21 mouse cellular contexts compared by ENCODE assay signal in genomic region chr13:101741530-101742309, GRCm38 (mm10). TPM values are rescaled to one million over a fixed set of nuclear protein-coding genes. Genes with fewer than 3 reads are reported as not detected.
A peak's percentile ranks its signal among the peaks of the same experiment; 100 is the strongest.
DNase-seq lines count a peak whose midpoint lies in the region; ATAC-seq and TF ChIP-seq lines count a peak whose summit lies in the region.
"Had no signal": no experiment of that assay in that cellular context is flagged by ENCODE, and none has a peak within 500 bp of the region (broad histone marks: within the 10 kb centered on the region; RNA-seq: fewer than 3 reads in every experiment).

No protein-coding gene starts in this region.

- H3K4me1 ChIP-seq in kidney, adult 2 months (ENCODE audit: control insufficient read depth, insufficient read depth, low read length), result peaks cover 42% of the 10 kb centered on the region
- H3K4me1 ChIP-seq in liver, embryonic 13.5 days (replicated peaks), result peaks cover 79% of the 10 kb centered on the region
- H3K4me1 ChIP-seq in liver, embryonic 11.5 days (replicated peaks; ENCODE audit: control insufficient read depth, insufficient read depth, low read length), result peaks cover 27% of the 10 kb centered on the region; the same call in 1 of the 2 replicates
- peaks cover 44% of the 10 kb centered on the region for H3K4me1 ChIP-seq in stomach, embryonic 15.5 days
- H3K4me1 ChIP-seq in midbrain, embryonic 16.5 days (ENCODE audit: control insufficient read depth, insufficient read depth, low read length), result peaks cover 2% of the 10 kb centered on the region; the same call in 1 of the 2 replicates
- H3K4me1 ChIP-seq: neural tube, embryonic 12.5 days had no signal

- TF ChIP-seq POLR2A in kidney, adult 2 months (IDR thresholded peaks at IDR 0.05; ENCODE audit: low read depth, low read length), result no peak

- H3K36me3 ChIP-seq in kidney, adult 2 months (ENCODE audit: control insufficient read depth, insufficient read depth, low read length), result no peaks in the 10 kb centered on the region
- H3K36me3 ChIP-seq in liver, embryonic 13.5 days, result no peaks in the 10 kb centered on the region
- no peaks in the 10 kb centered on the region for H3K36me3 ChIP-seq in liver, embryonic 11.5 days (ENCODE audit: control insufficient read depth, insufficient read depth, low read length)
- H3K36me3 ChIP-seq in stomach, embryonic 15.5 days, result no peaks in the 10 kb centered on the region
- no peaks in the 10 kb centered on the region for H3K36me3 ChIP-seq in midbrain, embryonic 16.5 days (ENCODE audit: control insufficient read depth, insufficient read depth, low read length)
- H3K36me3 ChIP-seq: embryonic facial prominence, embryonic 10.5 days; heart, embryonic 13.5 days; midbrain, embryonic 12.5 days; neural tube, embryonic 12.5 days had no signal

- no peaks in the 10 kb centered on the region for H3K9me3 ChIP-seq in liver, embryonic 13.5 days (replicated peaks)
- H3K9me3 ChIP-seq in liver, embryonic 11.5 days (ENCODE audit: control insufficient read depth, low read length), result no peaks in the 10 kb centered on the region
- no peaks in the 10 kb centered on the region for H3K9me3 ChIP-seq in stomach, embryonic 15.5 days
- no peaks in the 10 kb centered on the region for H3K9me3 ChIP-seq in midbrain, embryonic 16.5 days (replicated peaks; ENCODE audit: control insufficient read depth, low read length, poor library complexity, severe bottlenecking)
- H3K9me3 ChIP-seq: embryonic facial prominence, embryonic 10.5 days; G1E; heart, embryonic 13.5 days; midbrain, embryonic 12.5 days; neural tube, embryonic 12.5 days had no signal

- WGBS in kidney, adult 2 months, result 50% methylated on average over 11 of the region's 11 CpGs
- WGBS in liver, embryonic 13.5 days (ENCODE audit: insufficient replicate concordance), result 70% methylated on average over 11 of the region's 11 CpGs
- WGBS in liver, embryonic 11.5 days, result 80% methylated on average over 11 of the region's 11 CpGs
- 55% methylated on average over 11 of the region's 11 CpGs for WGBS in stomach, embryonic 15.5 days
- 91% methylated on average over 11 of the region's 11 CpGs for WGBS in midbrain, embryonic 16.5 days

- no peak overlapping the region for H3K9ac ChIP-seq in liver, embryonic 13.5 days
- H3K9ac ChIP-seq in liver, embryonic 11.5 days (ENCODE audit: low read depth, low read length), result no peak overlapping the region
- H3K9ac ChIP-seq in stomach, embryonic 15.5 days, result no peak overlapping the region
- H3K9ac ChIP-seq in midbrain, embryonic 16.5 days (ENCODE audit: low read depth, low read length), result no peak overlapping the region
- H3K9ac ChIP-seq: heart, embryonic 13.5 days; hindbrain, embryonic 14.5 days; midbrain, embryonic 12.5 days; neural tube, embryonic 12.5 days had no signal

- H3K27me3 ChIP-seq in kidney, adult 2 months (replicated peaks; ENCODE audit: control insufficient read depth, insufficient read depth, low read length), result no peaks in the 10 kb centered on the region
- H3K27me3 ChIP-seq in liver, embryonic 13.5 days, result no peaks in the 10 kb centered on the region
- H3K27me3 ChIP-seq in liver, embryonic 11.5 days (replicated peaks; ENCODE audit: control insufficient read depth, insufficient read depth, low read length), result no peaks in the 10 kb centered on the region
- no peaks in the 10 kb centered on the region for H3K27me3 ChIP-seq in stomach, embryonic 15.5 days (replicated peaks)
- H3K27me3 ChIP-seq in midbrain, embryonic 16.5 days (ENCODE audit: control insufficient read depth, insufficient read depth, low read depth, low read length), result no peaks in the 10 kb centered on the region
- H3K27me3 ChIP-seq: heart, embryonic 13.5 days; midbrain, embryonic 12.5 days; neural tube, embryonic 12.5 days had no signal

- no peak for ATAC-seq in liver, embryonic 13.5 days (ENCODE audit: low read depth)
- no peak for ATAC-seq in liver, embryonic 11.5 days (replicated peaks; ENCODE audit: low FRiP score)
- ATAC-seq in stomach, embryonic 15.5 days (ENCODE audit: insufficient read depth, low FRiP score, low read depth), result 0 out of 2 replicates have a peak, but pooled peaks have one; percentile 50
- no peak for ATAC-seq in midbrain, embryonic 16.5 days
- ATAC-seq: activated CD4-positive, CD25-positive, alpha-beta regulatory T cell, adult 4 months had no signal

- no peak overlapping the region for H3K4me3 ChIP-seq in kidney, adult 2 months (ENCODE audit: insufficient read depth, low read depth, low read length)
- no peak overlapping the region for H3K4me3 ChIP-seq in liver, embryonic 13.5 days (replicated peaks)
- no peak overlapping the region for H3K4me3 ChIP-seq in liver, embryonic 11.5 days (ENCODE audit: low read depth, low read length)
- H3K4me3 ChIP-seq in stomach, embryonic 15.5 days (replicated peaks), result no peak overlapping the region
- H3K4me3 ChIP-seq in midbrain, embryonic 16.5 days (ENCODE audit: low read depth, low read length), result no peak overlapping the region
- H3K4me3 ChIP-seq: embryonic facial prominence, embryonic 10.5 days; heart, embryonic 13.5 days; midbrain, embryonic 12.5 days; neural tube, embryonic 12.5 days had no signal

- peak; percentile 72 for DNase-seq in kidney, adult 2 months
- DNase-seq in kidney, adult 18-20 months, result no peak
- DNase-seq in liver, embryonic 13.5 days, result no peak
- no peak for DNase-seq in liver, embryonic 11.5 days (ENCODE audit: low spot score)
- DNase-seq in kidney, postnatal 36 days, result peak; percentile 51 to 70
- DNase-seq in layer of hippocampus, adult 9-11 months, result no peak
- DNase-seq: adrenal gland, postnatal 10 days; cerebellum, adult 9-10 months; lung, postnatal 14 days; right cerebral cortex, postnatal 4 days; thymus, adult 18-20 months; thymus, postnatal 4 days had no signal

- H3K4me2 ChIP-seq in liver, embryonic 13.5 days, result peak overlapping the region; percentile 12; the same call in 1 of the 2 replicates
- no peak overlapping the region for H3K4me2 ChIP-seq in liver, embryonic 11.5 days
- H3K4me2 ChIP-seq in stomach, embryonic 15.5 days, result no peak overlapping the region
- H3K4me2 ChIP-seq in midbrain, embryonic 16.5 days (ENCODE audit: low read length), result no peak overlapping the region
- H3K4me2 ChIP-seq: heart, embryonic 13.5 days; hindbrain, embryonic 14.5 days; midbrain, embryonic 12.5 days; neural tube, embryonic 12.5 days had no signal

- no peak for TF ChIP-seq CTCF in kidney, adult 2 months (conservative IDR thresholded peaks at IDR 0.05; ENCODE audit: insufficient read depth, insufficient read length, low read depth, low read length)

- H3K27ac ChIP-seq in kidney, adult 2 months (ENCODE audit: insufficient read depth, low read depth, low read length), result peak overlapping the region; percentile 4; the same call in 1 of the 2 replicates
- no peak overlapping the region for H3K27ac ChIP-seq in liver, embryonic 13.5 days
- H3K27ac ChIP-seq in liver, embryonic 11.5 days (ENCODE audit: low read depth, low read length), result no peak overlapping the region
- H3K27ac ChIP-seq in stomach, embryonic 15.5 days, result peak overlapping the region; percentile 41; the same call in 1 of the 2 replicates
- no peak overlapping the region for H3K27ac ChIP-seq in midbrain, embryonic 16.5 days (ENCODE audit: low read length)
- H3K27ac ChIP-seq: embryonic facial prominence, embryonic 10.5 days; hindbrain, embryonic 14.5 days; midbrain, embryonic 12.5 days; neural tube, embryonic 12.5 days had no signal

RNA-seq across cellular contexts. Expression of gene Pik3r1, which starts 26.3 kb away (rescaled TPM):
- polyA plus RNA-seq in kidney, adult 2 months (2012; rRNA removed), result 17.1 and 21.2 TPM in 2 replicates
- 18.0 and 20.7 TPM in 2 replicates for polyA plus RNA-seq in liver, embryonic 13.5 days (2015; fragmentation: Nextera tagmentation; extraction: Ambion mirVana)
- polyA plus RNA-seq in liver, embryonic 11.5 days (2014; fragmentation: Nextera tagmentation; extraction: Ambion mirVana), result 18.7 and 21.5 TPM in 2 replicates
- 49.6 and 55.0 TPM in 2 replicates for polyA plus RNA-seq in stomach, embryonic 15.5 days (2015; fragmentation: Nextera tagmentation; extraction: Ambion mirVana)
- 45.7 and 49.1 TPM in 2 replicates for polyA plus RNA-seq in midbrain, embryonic 16.5 days (2015; fragmentation: Nextera tagmentation; extraction: Ambion mirVana)

Comparison
In these comparisons a context has a peak if more than half of its experiments do, and no peak if none do; other contexts are left out.
1. DNase-seq: peak in kidney, adult 2 months (single experiment) and kidney, postnatal 36 days (2 of 2); none in kidney, adult 18-20 months (single experiment), liver, embryonic 13.5 days (single experiment), liver, embryonic 11.5 days (single experiment) and layer of hippocampus, adult 9-11 months (single experiment).
2. H3K27ac ChIP-seq: peak in kidney, adult 2 months (single experiment) and stomach, embryonic 15.5 days (single experiment); none in liver, embryonic 13.5 days (single experiment), liver, embryonic 11.5 days (single experiment) and midbrain, embryonic 16.5 days (single experiment).